Mouse (Mus musculus): ENCODE data around the gene Pdlim7.

DNA sequence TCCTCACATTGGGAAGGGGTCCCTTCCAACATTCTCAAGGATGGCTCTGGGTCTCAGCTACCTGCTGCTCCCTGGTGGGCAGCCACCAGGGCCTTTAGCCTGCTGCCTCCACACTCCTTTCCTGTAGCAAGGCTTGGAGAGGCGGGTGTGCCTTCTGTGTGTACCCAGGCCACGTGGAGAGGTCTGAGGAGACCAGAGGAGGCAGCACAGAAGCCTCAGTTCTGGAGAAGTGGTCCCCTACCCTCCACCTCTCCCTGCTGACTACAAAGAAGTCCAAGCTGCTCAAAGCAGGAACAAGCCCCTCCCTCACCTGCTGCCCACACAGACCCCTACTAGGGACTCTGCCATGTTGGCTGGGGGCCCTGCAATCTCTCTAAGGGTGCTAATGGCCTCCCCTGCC, 19.2 kb downstream of the Pdlim7 start:
- no peak for TF ChIP-seq CTCF (IDR thresholded peaks at IDR 0.05 in 2 of 3, conservative IDR thresholded peaks at IDR 0.05 in 1 of 3; ENCODE audit: control insufficient read depth in 1 of 3, insufficient read depth in 1 of 3, low read depth in 2 of 3, low read length in 3 of 3, poor library complexity in 1 of 3, severe bottlenecking in 1 of 3)
- TF ChIP-seq POLR2A (IDR thresholded peaks at IDR 0.05; ENCODE audit: control insufficient read depth in 1 of 2, insufficient read depth in 1 of 2, low read depth in 1 of 2, low read length in 2 of 2, poor library complexity in 1 of 2): no peak
- TF ChIP-seq ZKSCAN1 (IDR thresholded peaks at IDR 0.05; ENCODE audit: low read depth, low read length): no peak
- TF ChIP-seq SMC3 (IDR thresholded peaks at IDR 0.05; ENCODE audit: low read depth, low read length): no peak

All from MEL (cell line).